Mouse (Mus musculus) urinary bladder, postnatal 25 days (tissue): ENCODE data around the gene Fam205a2.
"Not testable (repeated sequence)": the region's sequence is repeated elsewhere in the genome, so short reads cannot be mapped to it uniquely, and the experiment has no call there.

ENCODE experiments used
- DNase-seq: peaks from one replicate; pipeline ENCODE4 v3.0.0; 2022; ENCODE audit warnings: low spot score

The Fam205a2 gene

DNA sequence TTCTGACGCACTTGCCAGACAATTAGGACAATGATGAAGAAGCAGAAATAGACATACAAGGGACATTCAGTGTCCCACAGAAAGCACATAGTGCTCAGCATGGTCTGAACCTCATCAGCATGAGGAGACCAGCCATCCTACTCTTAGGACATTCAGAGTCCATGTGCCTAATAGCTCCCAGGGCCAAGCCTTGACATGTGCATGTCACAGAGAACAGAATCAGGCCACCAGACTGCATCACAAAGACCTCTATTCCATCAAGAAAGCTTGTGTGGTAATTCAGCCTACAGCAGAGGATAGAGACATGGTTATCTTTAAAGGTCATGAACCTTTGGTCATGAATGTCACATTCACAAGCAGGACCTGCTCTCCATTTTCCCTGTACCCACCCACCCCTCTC is at the start of gene Fam205a2:
TSS of gene Fam205a2 (minus strand) at position 101 of the 400 bp plus-strand sequence.
- DNase-seq = not testable (repeated sequence)
